Mouse (Mus musculus): ENCODE data around the gene Ikzf3.

Ikzf3 gene

DNA sequence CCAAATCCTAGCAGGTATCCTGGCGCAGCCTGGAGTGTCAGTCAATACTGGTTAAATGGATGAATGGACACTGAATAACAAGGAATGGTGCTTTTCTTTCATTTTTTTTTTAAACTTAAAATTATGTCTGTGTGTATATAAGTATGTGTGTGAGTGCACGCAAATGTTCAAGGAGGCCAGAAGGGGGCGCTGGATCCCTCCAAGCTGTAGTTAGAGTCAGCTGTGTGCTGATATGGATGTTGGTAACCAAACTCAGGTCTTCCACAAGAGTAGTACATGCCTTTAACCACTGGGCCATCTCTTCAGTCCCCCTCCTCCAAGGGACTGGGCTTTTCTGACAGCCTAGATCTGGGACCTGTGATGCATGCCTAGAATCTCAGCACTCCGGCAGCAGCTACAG is 90.3 kb downstream of the Ikzf3 start:
- ATAC-seq (ENCODE audit: insufficient number of reproducible peaks, low FRiP score, low TSS enrichment): no peak

DNA sequence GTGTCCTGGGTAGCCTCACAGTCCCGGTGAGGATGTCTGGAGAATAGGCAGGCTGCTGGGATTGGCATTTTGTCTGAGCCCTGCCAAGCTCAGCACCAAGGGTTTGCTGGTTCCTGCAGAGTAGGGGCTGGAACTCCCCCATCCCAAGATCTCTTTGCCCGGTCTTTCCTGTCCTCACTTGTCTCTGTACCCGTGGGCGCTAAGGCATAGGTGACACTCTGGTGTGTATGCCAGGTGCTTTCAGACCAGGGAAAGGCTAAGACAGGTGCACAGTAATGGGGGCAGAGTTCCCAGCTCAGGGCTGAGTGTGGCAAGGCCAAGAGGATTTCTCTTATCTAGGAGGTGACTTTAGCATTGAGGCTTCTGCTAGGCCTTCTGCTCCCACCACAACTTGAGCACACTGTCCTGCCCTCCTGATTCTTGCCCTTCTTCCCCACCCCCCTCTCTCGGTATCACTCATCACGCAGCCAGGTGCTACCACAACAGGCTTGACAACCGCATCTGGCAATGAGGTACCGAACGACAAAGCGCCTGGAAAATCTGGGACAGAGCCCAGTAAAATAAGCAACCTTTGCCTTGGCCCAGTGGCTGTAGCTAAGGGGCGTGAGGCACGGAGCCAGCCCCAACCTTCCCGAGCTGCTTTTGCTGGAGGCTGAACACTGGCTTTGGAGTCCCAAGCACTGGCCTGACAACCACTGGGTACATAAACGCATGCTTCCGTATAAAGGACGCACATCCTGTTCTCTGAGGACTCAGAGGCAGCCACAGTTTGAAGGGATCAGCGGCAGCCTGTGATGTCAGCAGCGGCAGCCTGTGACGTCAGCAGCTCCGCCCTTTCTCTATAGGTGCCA is 95.7 kb downstream of the Ikzf3 start:
- no peak for ATAC-seq (ENCODE audit: insufficient number of reproducible peaks, low FRiP score, low TSS enrichment)

DNA sequence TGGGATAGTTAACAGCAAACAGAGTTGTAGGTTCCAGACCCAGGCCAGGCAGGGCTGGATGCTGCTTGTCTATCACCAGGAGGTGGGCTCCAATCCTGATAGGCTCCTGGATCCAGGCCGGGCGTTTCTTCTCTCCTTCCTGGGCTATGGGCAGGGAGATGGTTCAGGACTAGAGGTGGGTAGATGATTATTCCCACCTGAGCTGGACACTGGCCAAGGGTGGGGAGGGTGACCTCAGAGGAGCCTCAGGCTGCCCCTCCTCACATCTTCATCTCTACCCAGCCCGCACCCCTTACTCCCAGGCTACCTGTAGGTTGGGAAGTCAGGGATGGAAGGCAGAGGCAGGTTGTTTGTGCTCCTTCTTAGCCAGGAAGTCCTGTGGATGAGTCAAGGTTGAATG is 96.4 kb downstream of the Ikzf3 start:
- ATAC-seq (ENCODE audit: insufficient number of reproducible peaks, low FRiP score, low TSS enrichment): no peak

DNA sequence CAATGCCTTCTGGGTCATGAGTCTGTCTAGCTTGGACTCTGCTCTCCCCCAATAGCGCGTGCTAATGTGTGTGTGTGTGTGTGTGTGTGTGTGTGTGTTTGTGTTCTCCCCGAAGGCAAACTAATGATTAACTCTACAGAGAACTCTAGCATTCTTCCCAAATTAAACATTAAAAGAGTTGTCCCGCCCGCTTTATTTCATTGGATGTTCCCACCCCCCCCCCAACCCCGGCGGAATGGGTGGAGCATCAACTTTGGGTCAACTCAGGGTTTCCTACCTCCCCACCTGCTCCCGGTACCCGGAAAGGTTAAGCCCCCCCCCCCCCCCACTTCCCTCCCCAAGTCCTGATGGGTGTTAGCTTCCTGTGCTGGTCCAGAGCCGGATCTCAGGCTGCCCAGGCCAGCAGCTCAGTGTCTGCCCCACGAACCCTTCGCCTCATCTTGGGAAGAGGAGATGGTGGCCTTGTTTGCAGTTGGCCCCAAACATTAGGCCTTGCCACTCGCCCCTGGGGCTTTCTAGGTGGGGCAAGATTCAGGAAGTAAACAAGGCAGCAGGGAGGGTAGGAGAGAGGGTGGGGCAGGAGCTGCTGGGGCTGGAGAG is 97.5 kb downstream of the Ikzf3 start:
- no peak for ATAC-seq (ENCODE audit: insufficient number of reproducible peaks, low FRiP score, low TSS enrichment)

DNA sequence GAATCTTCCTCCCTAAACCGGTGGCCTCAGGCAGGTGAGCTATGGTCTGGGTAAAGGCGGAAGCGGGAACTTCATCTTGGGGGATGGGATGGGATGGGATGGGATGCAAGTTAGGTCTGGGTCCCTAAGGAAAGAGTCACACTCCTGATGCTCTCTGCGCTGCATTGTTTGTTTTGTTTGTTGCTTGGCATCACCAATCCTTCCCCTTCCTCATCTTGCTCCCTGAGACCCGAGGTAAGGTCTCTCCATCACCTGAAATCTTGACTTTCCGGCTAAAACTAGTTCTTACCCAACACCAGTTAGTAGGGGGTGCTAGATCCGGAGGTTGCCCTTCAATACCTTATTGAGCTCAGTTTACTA is 98.4 kb downstream of the Ikzf3 start:
- ATAC-seq (ENCODE audit: insufficient number of reproducible peaks, low FRiP score, low TSS enrichment): no peak

DNA sequence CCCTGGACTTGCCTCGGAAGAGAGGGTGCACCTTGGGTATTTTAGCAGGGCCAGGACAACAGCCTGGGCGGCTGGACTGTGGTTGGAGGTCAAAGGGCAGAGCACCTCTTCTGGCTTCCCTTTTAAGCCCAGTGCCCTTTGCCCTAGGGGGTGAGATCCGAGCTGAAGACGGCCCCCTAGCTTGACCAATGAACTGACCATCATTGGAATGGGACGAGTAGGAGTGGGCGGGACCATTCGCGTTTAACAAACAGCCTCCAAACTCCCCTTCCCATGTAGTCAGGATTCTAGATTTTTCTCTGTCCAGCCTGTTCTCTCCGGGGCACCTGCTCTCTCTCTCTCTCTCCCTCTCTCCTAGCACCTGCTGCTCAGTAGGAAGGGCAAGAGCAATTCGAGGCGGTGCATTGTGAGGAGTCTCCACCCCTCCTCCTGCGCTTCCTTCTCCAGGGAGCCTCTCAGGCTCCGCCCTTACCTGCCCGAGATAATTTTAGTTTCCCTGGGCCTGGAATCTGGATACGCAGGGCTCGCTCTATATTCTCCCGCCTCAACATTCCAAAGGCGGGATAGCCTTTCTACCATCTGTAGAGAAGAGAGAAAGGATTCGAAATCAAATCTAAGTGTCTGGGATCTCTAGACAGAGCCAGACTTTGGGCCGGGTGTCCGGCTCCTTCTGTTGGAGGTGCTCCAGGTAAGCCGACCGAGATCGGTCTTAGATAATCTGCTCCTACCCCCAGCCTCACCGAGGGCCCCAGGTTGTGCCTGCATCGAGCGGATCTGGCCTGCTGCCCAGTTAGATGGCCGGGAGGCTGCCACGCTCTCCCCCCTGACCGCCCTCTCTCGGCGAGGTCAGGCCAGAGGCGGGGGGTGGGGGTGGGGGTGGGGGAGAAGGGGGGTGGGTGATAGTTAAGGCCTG is 99.0 kb downstream of the Ikzf3 start:
- ATAC-seq (ENCODE audit: insufficient number of reproducible peaks, low FRiP score, low TSS enrichment): peak; percentile 77; the same call in 1 of the 2 replicates

DNA sequence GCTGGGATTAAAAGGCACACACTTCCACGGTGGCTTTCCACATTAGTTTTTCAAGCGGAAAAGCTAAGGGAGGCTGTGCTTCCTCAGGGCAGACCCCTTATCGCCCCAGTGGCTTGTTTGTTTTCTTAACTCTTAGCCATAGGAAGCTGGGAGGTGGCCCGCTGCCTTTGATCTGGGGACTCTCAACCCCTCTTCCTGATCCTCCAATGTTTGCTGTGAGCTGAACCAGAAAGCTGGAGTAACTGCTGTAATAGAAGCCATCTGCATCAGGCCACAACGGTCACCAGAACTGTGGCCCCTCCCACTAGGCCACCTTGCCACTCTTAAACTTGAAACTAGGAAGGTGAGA is 99.6 kb downstream of the Ikzf3 start, which contains the start of gene Grb7:
Gene Grb7, plus strand, starts transcription at position 182 of the 349 bp plus-strand sequence.
- ATAC-seq (ENCODE audit: insufficient number of reproducible peaks, low FRiP score, low TSS enrichment): no peak

DNA sequence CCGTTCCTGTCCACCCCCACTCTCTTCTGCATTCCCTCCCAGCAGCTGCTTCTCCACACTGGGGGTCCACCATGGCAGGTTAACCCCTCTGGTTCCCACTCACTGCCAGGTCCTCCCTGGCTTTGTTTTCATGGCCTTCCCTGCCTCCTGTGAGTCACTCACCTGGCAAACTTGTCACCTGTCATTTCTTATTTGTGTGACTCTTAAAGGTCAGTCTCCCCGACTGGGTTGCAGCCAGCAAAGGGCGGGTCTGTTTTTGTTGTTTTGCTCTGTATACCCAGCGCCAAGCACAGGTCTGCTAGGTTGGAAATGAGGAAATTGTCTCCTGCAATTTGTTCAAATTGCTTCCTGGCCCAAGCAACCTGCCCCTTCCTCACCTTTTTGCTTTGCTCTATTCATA is 100.2 kb downstream of the Ikzf3 start:
- no peak for ATAC-seq (ENCODE audit: insufficient number of reproducible peaks, low FRiP score, low TSS enrichment)

DNA sequence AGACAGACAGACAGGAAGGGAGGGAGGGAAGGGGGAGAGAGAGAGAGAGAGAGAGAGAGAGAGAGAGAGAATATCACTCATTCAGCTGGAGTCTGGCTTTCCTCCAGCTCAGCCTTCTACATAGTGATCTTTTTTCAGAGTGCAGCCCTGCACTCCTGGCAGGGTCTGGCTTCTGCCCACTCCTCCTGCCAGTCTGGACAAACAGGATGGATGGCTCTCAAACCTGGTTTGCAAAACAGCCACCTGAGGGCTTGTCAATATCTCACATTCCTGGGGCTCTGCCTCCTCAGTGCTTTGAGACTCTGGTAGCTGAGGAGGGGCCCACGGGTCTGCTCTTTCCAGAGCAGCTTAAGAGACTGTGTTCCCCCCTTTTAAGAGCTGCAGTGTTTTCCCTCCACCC is 100.6 kb downstream of the Ikzf3 start:
- ATAC-seq (ENCODE audit: insufficient number of reproducible peaks, low FRiP score, low TSS enrichment): no peak

DNA sequence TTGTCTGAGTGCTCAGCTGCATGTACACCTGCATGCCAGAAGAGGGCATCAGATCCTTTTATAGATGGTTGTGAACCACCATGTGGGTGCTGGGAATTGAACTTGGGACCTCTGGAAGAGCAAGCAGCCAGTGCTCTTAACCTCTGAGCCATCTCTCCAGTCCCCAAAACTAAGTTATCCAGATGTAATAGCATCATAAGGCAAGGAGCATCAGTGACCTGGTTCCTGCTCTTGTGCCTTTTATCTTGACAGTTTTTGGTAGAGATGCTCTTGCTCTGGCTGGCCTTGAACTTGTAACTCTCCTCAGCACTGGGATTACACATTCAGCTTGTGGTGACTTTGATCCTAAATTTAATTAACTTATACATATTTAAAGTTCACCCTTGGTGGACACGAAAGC is 102.1 kb downstream of the Ikzf3 start:
- no peak for ATAC-seq (ENCODE audit: insufficient number of reproducible peaks, low FRiP score, low TSS enrichment)

DNA sequence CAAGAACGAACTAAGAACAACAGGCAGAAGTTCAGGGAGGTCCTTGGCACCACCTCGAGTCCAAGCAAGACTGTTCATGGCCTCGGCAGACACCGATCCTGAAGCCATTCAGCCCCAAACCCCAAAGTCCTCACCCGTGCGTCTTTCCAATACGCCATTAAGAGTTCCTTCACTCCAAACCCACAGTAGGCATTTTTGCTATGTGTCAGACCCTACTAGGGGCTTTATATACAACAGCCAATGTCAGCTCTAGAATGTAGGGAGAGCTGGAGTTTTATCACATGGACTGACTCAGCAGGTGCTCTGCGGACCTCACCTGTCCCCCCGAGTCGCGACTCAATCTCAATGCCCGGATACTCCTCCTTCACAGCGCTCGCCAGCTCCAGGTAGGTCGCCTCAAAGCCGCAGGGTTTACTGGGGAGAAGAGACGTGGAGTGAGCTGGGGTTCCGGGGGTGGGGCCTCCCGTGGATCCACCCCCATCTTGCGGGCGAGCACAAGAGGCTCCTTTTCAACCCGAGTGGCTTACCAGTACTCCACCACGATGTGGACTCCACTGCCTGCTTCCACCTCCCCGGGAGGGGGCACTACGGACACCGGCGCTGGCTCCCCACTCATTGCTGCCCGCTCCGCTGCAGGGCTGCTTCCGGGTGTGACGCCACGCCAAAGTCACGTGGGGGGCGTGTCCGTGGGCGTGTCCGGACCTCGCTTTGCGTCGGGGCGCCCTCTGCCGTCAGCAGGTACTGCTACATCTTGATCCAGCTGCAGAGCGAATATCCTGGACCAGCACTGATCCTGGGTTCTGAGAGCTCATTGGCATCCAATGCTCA is 107.3 kb downstream of the Ikzf3 start, which contains the start of gene Mien1:
Gene Mien1, minus strand, starts transcription at position 661 of the 828 bp plus-strand sequence.
- peak; percentile 91; the same call in 1 of the 2 replicates for ATAC-seq (ENCODE audit: insufficient number of reproducible peaks, low FRiP score, low TSS enrichment)

DNA sequence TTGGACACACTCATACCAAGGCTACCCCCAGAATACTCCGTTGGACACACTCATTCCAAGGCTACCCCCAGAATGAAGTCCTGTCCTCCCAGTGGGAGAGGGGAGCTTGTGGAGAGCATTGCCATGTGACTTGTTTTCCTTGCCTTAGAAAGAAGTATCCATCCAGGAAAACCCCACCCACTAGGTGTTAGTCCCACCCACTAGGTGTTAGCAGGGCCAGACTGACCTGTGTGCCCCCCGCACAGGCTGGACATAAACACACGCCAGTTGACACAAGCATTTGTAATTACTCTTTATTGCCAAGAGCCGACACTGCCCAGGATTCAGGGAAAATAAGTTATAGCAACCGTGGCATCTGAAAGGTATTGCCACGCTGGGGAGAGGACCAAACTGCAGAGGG is 108.4 kb downstream of the Ikzf3 start:
- ATAC-seq (ENCODE audit: insufficient number of reproducible peaks, low FRiP score, low TSS enrichment): no peak

DNA sequence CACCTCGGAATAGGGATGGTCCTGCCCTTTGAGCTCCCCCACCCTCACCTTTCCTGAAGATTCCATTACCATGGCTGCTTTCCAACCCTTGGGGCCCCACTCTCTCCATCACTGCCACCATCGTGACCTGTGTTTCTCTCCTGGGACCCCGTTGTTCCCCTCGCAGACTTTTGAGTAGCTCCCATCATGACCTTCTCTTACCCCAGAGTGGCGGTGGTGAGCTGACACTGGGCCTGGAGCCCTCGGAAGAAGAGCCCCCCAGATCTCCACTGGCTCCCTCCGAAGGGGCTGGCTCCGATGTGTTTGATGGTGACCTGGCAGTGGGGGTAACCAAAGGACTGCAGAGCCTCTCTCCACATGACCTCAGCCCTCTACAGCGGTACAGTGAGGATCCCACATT is 110.1 kb downstream of the Ikzf3 start:
- ATAC-seq (ENCODE audit: insufficient number of reproducible peaks, low FRiP score, low TSS enrichment): no peak

DNA sequence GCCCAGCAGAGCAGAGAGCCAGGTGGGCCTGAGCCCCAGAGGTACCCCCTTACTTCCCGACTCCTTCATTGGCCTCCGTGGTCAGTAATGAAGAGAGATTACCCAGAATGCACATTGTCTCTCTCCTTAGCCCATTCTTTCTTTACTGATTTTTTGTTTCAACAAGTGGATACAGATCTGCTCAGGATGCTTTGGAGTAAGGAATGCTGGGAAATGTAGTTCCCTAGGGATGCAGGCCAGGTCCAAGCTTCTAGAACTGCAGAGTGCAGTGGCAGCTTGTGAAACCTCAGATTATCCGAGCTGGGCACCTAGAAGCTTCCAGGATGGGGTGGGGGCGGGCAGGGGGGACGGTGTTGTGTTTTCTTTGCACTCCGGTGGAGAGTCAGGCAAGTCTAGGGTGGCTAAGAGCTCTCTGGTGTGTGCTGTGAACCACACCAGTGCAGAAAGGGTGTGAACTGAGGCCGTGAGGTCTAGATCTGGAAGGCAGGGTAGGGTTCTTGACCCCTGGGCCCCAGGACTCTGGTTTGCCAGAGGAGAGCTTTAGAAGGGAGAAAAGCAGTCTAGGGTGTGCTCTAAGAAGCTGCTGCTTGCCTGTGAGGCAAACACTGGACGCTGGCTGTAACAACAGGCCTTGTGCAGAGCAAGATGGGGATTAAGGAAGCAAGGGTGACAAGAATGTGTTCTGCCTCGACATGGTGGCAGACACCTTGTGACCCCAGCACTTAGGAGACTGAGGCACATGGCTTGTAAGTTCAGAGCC is 113.9 kb downstream of the Ikzf3 start:
- no peak for ATAC-seq (ENCODE audit: insufficient number of reproducible peaks, low FRiP score, low TSS enrichment)

DNA sequence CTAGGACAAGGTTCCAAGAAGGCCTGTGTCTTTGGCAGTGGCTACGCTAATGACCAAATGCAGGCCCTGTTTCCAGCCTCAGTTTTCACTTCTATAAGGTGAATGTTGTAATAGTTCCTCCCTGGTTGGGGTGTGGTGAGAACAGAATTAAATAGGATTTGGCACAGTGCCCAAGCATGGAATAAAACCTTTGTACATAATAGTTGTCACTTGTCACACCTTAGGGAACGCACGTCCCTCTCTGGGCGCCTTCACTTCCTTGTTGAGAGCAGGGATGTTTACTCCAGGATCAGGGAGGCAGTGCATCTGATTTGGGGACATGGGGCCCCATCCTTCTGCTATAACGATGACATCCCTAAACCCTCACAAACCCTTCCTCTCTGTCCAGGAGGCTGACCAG is 117.4 kb downstream of the Ikzf3 start:
- no peak for ATAC-seq (ENCODE audit: insufficient number of reproducible peaks, low FRiP score, low TSS enrichment)

DNA sequence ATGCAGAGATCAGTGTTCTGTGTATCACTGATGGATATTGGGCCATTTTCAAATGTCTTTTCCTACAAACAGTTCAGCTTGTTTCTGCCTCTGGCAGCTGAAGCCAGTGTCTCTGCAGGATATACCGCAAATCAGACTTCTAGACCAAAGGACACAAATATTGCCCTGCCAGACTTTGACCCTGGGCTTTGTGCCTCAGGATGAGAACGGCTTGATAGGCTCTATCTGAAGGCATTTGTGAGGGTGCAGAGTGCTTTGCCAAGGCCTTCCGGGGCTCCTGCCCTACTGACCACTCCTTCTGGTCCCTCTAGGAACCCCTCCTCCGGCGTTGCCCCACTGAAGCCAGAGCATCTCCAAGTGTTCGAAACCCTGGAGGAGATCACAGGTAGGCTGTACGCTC is 119.2 kb downstream of the Ikzf3 start:
- ATAC-seq (ENCODE audit: insufficient number of reproducible peaks, low FRiP score, low TSS enrichment): no peak

DNA sequence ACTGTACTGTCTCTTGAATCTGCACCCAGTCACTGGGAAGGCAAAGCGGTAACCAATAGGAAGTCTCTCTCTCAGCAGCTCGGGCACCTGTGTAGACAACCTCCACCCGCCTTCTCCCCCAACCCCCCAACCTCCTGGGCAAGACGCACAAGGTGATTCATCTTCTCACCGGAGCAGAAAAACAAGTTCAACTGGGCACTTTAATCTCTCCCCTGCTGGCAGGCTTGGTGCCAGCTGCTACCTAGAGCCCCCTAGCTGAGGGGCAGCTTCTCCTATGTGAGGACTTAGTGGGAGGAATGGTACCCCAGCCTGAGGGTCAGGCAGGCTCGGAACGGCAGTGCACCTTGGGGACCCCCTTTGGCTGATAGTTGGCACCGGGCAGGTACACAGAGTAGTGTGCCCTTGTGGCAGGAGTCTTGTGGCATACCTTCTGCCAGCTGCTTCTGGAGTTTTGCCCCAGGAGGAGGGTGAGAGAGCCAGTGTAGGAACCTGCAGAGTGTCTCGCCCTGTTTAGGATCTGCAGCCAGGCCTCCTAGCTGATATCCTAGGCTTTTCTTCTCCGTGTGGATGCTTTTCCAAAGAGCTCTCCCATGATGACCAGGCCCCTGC is 126.8 kb downstream of the Ikzf3 start:
- no peak for ATAC-seq (ENCODE audit: insufficient number of reproducible peaks, low FRiP score, low TSS enrichment)

DNA sequence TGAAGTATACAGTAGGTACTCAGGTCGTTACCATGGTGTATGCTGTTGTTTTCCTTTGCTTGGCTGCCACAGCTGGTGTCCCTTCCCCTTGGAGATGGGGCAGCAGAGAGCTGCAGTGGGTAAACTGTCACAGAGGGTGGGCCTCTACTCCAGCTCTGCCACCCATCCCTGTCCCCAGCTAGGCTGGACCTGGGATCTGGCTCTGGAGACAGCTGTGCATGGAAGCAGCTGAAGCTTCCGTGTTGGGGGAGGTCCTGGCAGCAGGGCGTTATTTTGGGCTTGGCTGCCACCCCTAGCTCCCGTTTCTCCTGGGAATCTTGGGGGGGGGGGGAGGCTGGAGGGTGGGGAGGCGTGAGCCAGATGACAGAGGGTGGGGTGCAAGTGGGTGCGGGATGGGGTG is 127.6 kb downstream of the Ikzf3 start:
- ATAC-seq (ENCODE audit: insufficient number of reproducible peaks, low FRiP score, low TSS enrichment): no peak

DNA sequence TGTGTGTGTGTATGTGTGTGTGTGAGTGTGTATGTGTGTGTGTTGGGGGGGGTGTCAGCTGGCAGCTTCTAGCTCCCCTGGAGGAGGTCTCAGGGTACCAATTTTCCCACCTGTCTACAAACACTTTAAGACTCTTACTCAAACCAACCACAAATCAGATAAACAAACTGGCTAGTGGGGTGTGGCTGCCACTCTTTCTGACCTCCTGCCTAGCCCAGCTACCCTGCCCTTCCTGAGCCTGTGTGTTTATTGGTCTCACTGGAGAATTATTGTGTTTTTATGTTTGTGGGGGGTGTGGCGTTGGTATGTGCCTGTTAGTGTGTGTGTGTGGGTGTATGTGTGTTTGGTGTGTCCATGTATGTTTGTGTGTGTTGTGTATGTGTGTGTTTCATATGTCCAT is 128.8 kb downstream of the Ikzf3 start:
- ATAC-seq (ENCODE audit: insufficient number of reproducible peaks, low FRiP score, low TSS enrichment): no peak

Data from cerebellum, adult (tissue).